Mouse (Mus musculus): ENCODE measurements around the gene Bpgm. TPM values are rescaled to one million over a fixed set of nuclear protein-coding genes. Genes with fewer than 3 reads are reported as not detected.
A peak's percentile ranks its signal among the peaks of the same experiment; 100 is the strongest.

Bpgm gene
- total RNA-seq, 2 experiments from 2014 or later = 97.7 to 105 TPM

- DNase-seq (ENCODE audit: low spot score) = no peak
These were observed 49.9 kb downstream of the Bpgm start for GRCm38 (mm10) chr6:34525927-34526326.

GRCm38 (mm10) chr6:34526389-34526788, 50.4 kb downstream of the Bpgm start:
- DNase-seq (ENCODE audit: low spot score) = no peak

GRCm38 (mm10) chr6:34528131-34528530, 52.1 kb downstream of the Bpgm start:
- DNase-seq (ENCODE audit: low spot score) = no peak

- DNase-seq (ENCODE audit: low spot score) = no peak
These were observed 54.0 kb downstream of the Bpgm start for GRCm38 (mm10) chr6:34529992-34530391.

- DNase-seq (ENCODE audit: low spot score) = no peak
These were observed 57.0 kb downstream of the Bpgm start for GRCm38 (mm10) chr6:34533055-34533454.

GRCm38 (mm10) chr6:34533896-34534295, 57.9 kb downstream of the Bpgm start:
- no peak for DNase-seq (ENCODE audit: low spot score)

GRCm38 (mm10) chr6:34542866-34543265, 66.9 kb downstream of the Bpgm start:
- DNase-seq (ENCODE audit: low spot score) = no peak

- no peak for DNase-seq (ENCODE audit: low spot score)
These were observed 67.5 kb downstream of the Bpgm start for GRCm38 (mm10) chr6:34543303-34544206.

GRCm38 (mm10) chr6:34544207-34544602, 68.2 kb downstream of the Bpgm start:
- DNase-seq (ENCODE audit: low spot score) = no peak

GRCm38 (mm10) chr6:34545286-34545685, 69.3 kb downstream of the Bpgm start:
- DNase-seq (ENCODE audit: low spot score) = no peak

GRCm38 (mm10) chr6:34548406-34548990, 72.5 kb downstream of the Bpgm start:
- DNase-seq (ENCODE audit: low spot score) = no peak

- peak; percentile 62 for DNase-seq (ENCODE audit: low spot score)
These were observed 73.0 kb downstream of the Bpgm start for GRCm38 (mm10) chr6:34549017-34549416.

- no peak for DNase-seq (ENCODE audit: low spot score)
These were observed 76.6 kb downstream of the Bpgm start for GRCm38 (mm10) chr6:34552489-34553157.

- DNase-seq (ENCODE audit: low spot score) = no peak
These were observed 78.4 kb downstream of the Bpgm start for GRCm38 (mm10) chr6:34554291-34554997.

Other genes with a start within 250 kb of the Bpgm start
- 100 to 1,000 TPM; 171 to 189 TPM for gene Akr1b3, start 158.7 kb upstream of the Bpgm start, total RNA-seq (2021)
- gene Akr1b8, start 122.1 kb upstream of the Bpgm start, total RNA-seq (2021) = 1 to 10 TPM; 2.6 TPM
- gene Akr1b10, start 92.0 kb upstream of the Bpgm start, total RNA-seq (2021) = 10 to 100 TPM; 53.7 to 55.5 TPM
- gene Akr1b7, start 63.9 kb upstream of the Bpgm start, total RNA-seq (2021) = not detected
- 10 to 100 TPM; 23.3 to 35.0 TPM for gene Cald1, start 122.3 kb downstream of the Bpgm start, total RNA-seq (2021)